Comparison of ENCODE assay signal across 13 mouse cellular contexts in the genomic region with DNA sequence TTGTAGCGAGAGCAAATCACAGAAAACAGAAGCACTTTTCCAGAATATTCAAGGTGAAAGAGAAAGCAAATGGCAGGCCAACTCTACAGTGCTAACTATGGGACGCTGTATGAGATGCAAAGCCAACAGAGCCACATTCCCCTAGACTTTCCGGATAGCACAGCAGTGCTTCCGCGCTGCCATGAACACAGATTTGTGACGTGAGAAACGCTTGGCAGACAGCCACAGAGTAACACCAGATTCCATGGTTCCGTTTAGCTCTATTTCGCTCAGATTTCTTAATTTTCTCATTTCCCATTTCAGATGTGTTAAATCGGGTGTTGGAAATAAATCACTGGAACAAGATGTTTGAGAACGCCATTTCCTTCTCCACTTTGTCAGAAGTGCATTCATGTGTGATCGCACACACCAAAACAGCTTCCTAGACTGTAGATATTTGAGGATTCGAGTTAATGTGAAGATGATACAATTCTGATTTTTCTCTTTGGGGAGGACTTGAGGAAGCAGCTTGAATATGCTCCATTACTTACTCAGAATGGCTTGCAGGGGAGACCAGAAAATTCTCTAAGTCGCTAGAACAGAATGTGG.
DNase-seq lines count a peak whose midpoint lies in the region; ATAC-seq lines count a peak whose summit lies in the region.
"Had no signal": no experiment of that assay in that cellular context is flagged by ENCODE, and none has a peak within 500 bp of the region (broad histone marks: within the 10 kb centered on the region; RNA-seq: fewer than 3 reads in every experiment).

No protein-coding gene starts in this region.

- no peak overlapping the region for H3K9ac ChIP-seq in kidney, embryonic 16.5 days (replicated peaks; ENCODE audit: low read length)
- no peak overlapping the region for H3K9ac ChIP-seq in forebrain, embryonic 16.5 days (replicated peaks; ENCODE audit: low read depth, low read length)

- no peaks in the 10 kb centered on the region for H3K27me3 ChIP-seq in kidney, embryonic 16.5 days (ENCODE audit: insufficient read depth, low read length)
- H3K27me3 ChIP-seq in forebrain, embryonic 16.5 days (replicated peaks; ENCODE audit: control insufficient read depth, insufficient read depth, low read length), result no peaks in the 10 kb centered on the region
- no peaks in the 10 kb centered on the region for H3K27me3 ChIP-seq in hindbrain, embryonic 10.5 days (ENCODE audit: insufficient read depth, poor library complexity, severe bottlenecking)

- no peak overlapping the region for H3K4me3 ChIP-seq in kidney, embryonic 16.5 days (ENCODE audit: low read length)
- H3K4me3 ChIP-seq in forebrain, embryonic 16.5 days (replicated peaks; ENCODE audit: low read length), result no peak overlapping the region
- no peak overlapping the region for H3K4me3 ChIP-seq in hindbrain, embryonic 10.5 days
- H3K4me3 ChIP-seq: erythroblast, embryonic 14.5 days; myocyte had no signal

- H3K27ac ChIP-seq in kidney, embryonic 16.5 days (ENCODE audit: low read length), result no peak overlapping the region
- H3K27ac ChIP-seq in forebrain, embryonic 16.5 days (ENCODE audit: low read length), result peak overlapping the region; percentile 50
- no peak overlapping the region for H3K27ac ChIP-seq in hindbrain, embryonic 10.5 days

- 66% methylated on average over 14 of the region's 14 CpGs for WGBS in kidney, embryonic 16.5 days
- 71% methylated on average over 14 of the region's 14 CpGs for WGBS in forebrain, embryonic 16.5 days
- 92% methylated on average over 14 of the region's 14 CpGs for WGBS in hindbrain, embryonic 10.5 days

- DNase-seq in kidney, postnatal 14 days, result peak; percentile 2
- DNase-seq in frontal cortex, postnatal 36 days (ENCODE audit: low spot score in 2 of 2), result peak; percentile 45 to 77
- DNase-seq in lung, postnatal 14 days, result peak; percentile 2
- no peak for DNase-seq in adrenal gland, postnatal 14 days
- DNase-seq in hindbrain, embryonic 10.5 days (ENCODE audit: low spot score), result no peak
- DNase-seq: cerebellum, adult 2 months; kidney, adult 8-10 months; thymus, adult 2 months had no signal

- ATAC-seq in kidney, embryonic 16.5 days (ENCODE audit: low FRiP score, low TSS enrichment), result no peak
- peak; percentile 81 for ATAC-seq in forebrain, embryonic 16.5 days
- ATAC-seq: activated CD4-positive, CD25-positive, alpha-beta regulatory T cell, adult 4 months had no signal

- H3K36me3 ChIP-seq in kidney, embryonic 16.5 days (ENCODE audit: insufficient read depth, low read length), result no peaks in the 10 kb centered on the region
- no peaks in the 10 kb centered on the region for H3K36me3 ChIP-seq in forebrain, embryonic 16.5 days (ENCODE audit: control insufficient read depth, insufficient read depth)
- H3K36me3 ChIP-seq in hindbrain, embryonic 10.5 days, result no peaks in the 10 kb centered on the region

- H3K4me1 ChIP-seq in kidney, embryonic 16.5 days (ENCODE audit: insufficient read depth, low read length), result 0 out of 2 replicates have a peak, but pooled peaks cover 2% of the 10 kb centered on the region
- H3K4me1 ChIP-seq in forebrain, embryonic 16.5 days (replicated peaks; ENCODE audit: control insufficient read depth, insufficient read depth, low read length), result no peaks in the 10 kb centered on the region
- H3K4me1 ChIP-seq in hindbrain, embryonic 10.5 days (replicated peaks), result peaks cover 5% of the 10 kb centered on the region; the same call in 1 of the 2 replicates

- H3K9me3 ChIP-seq in kidney, embryonic 16.5 days (ENCODE audit: low read length), result no peaks in the 10 kb centered on the region
- no peaks in the 10 kb centered on the region for H3K9me3 ChIP-seq in forebrain, embryonic 16.5 days (ENCODE audit: control insufficient read depth, low read length)
- no peaks in the 10 kb centered on the region for H3K9me3 ChIP-seq in hindbrain, embryonic 10.5 days

- H3K4me2 ChIP-seq in kidney, embryonic 16.5 days (replicated peaks; ENCODE audit: low read depth, low read length), result no peak overlapping the region
- no peak overlapping the region for H3K4me2 ChIP-seq in forebrain, embryonic 16.5 days (ENCODE audit: low read length)

Comparison
In these comparisons a context has a peak if more than half of its experiments do, and no peak if none do; other contexts are left out.
1. DNase-seq: peak in kidney, postnatal 14 days (single experiment), frontal cortex, postnatal 36 days (2 of 2) and lung, postnatal 14 days (single experiment); none in adrenal gland, postnatal 14 days (single experiment) and hindbrain, embryonic 10.5 days (single experiment).